Mouse (Mus musculus) thymus, postnatal 36 days (tissue): ENCODE results near the gene Ttc8.

Source experiments
- DNase-seq, 2 experiments: peaks; one replicate each; pipeline ENCODE4 v3.0.0; 2022; ENCODE audit warnings: mixed read lengths in 2 of 2

The Ttc8 gene

GRCm38 (mm10) chr12:98974157-98974804 is 53.9 kb downstream of the Ttc8 start:
- DNase-seq: no peak

- no peak for DNase-seq
These were observed 60.7 kb downstream of the Ttc8 start for GRCm38 (mm10) chr12:98981081-98981480.

- DNase-seq: no peak
These were observed 64.4 kb downstream of the Ttc8 start for GRCm38 (mm10) chr12:98984785-98985184.

- no peak for DNase-seq
These were observed 70.9 kb downstream of the Ttc8 start for GRCm38 (mm10) chr12:98991076-98991829.

DNA sequence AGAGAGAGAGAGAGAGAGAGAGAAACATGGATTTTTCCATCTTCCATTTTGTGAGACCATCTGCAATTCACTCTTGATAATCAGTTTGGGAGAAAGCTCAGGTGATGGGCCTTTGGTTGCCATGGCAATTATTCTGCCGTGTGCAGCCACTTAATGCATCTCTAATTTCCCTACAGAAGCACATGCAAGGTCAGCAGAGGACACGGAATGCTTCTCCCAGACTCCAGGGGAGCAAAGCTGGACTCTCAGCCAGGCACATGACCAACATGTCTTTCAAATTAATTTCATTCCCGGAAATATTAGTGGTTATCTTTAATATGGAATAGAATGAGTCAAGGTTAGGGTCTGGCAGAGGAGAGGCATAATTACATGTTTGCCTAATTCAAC is 71.4 kb downstream of the Ttc8 start:
- DNase-seq: no peak

DNA sequence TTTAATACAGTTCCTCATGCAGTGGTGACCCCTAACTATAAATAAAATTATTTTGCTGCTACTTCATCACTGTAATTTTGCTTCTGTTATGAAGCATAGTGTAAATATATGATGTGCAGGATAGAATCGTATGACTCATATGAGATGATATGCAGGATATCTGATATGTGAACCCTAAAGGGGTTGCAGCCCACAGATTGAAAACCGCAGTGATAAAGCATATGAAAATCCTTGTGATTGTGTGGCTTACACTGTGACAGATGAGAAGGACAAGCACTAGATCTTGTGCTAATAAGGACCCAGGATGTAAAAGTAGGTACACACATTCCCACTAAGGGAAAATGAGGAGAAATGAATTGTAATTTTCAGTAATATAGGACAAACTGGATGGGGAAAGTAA is 73.4 kb downstream of the Ttc8 start:
- no peak for DNase-seq

- DNase-seq: no peak
These were observed 74.0 kb downstream of the Ttc8 start for GRCm38 (mm10) chr12:98994366-98994765.

DNA sequence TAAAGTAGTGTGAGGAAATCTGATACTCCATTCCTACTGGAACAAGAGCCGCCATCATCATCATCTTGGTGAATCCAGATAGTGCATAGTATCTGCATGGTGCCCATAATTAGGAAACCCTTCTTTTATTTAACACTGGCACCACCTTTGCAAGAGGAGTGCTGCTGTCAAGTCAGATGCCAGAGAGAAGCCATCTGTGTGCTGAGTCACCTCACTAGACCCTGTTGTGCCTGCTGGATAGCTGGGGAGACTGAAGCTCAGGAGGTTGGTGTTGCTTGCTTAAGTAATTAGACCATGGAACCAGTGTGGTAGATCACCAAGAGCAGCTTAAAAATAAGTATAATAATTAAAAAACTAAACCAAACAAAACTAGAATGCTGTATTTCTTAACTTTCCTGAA is 75.5 kb downstream of the Ttc8 start:
- DNase-seq: no peak

DNA sequence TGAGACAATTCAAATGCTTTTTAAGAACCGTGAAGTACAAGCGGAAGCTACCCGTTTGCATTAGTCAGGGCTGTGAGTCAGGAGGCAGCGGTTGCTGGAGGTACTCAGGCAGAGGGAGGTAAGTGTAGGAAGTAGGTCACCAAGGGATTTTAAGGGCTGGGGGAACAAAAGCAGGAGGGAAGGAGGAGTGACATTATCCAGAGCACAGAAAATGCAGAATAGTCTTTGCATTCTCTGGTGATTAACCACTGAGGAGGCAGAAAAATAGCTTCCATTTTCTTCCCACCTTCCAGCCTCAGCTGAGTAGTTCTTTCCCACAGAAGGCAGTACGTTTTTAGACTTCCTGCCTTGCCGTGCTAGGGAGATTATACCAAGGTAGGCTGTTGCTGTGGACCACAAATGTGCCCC is 76.2 kb downstream of the Ttc8 start:
- peak; percentile 24 to 30 for DNase-seq

DNA sequence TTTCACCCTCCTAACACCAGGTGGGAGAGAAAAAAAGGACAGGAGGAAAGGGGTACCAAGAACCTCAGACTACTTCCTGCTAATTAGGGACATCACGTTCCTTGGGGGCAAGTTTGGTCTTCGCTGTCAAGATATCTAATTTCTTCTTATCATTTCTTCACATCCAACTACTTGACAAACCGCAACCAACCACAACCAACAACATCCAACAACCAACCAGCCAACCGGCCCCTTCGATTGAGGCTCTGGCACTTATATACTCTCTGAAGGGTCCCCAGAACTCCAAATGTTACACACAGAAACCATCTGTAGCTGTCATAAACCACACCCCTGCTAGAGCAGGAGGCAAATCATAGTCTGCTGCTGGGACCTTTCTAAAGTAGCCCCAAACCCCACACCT is 76.7 kb downstream of the Ttc8 start:
- DNase-seq: peak in 1 of 2 experiments; percentile 6

GRCm38 (mm10) chr12:98998662-98999428 is 78.5 kb downstream of the Ttc8 start:
- peak; percentile 13 to 35 for DNase-seq

GRCm38 (mm10) chr12:99000310-99000709 is 79.9 kb downstream of the Ttc8 start:
- no peak for DNase-seq

GRCm38 (mm10) chr12:99003046-99003445 is 82.7 kb downstream of the Ttc8 start:
- DNase-seq: no peak

- no peak for DNase-seq
These were observed 84.4 kb downstream of the Ttc8 start for GRCm38 (mm10) chr12:99004752-99005151.

DNA sequence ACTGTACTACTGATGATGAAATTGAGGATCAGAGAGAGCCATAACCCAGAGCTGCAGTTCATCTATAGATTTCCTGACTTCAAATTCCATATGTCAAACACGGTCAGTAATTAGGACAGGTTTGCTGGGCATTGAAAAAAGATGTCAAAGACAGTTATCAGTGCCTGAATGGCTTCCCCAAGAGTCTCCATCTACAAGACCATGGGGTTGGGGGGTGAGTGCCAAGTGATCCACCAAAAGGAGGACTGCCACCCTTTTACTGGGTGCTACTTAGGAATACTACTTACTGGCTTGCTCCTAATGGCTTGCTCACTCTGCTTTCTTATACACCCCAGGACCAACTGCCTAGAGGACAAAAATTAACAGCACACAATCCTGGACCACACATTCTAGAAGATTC is 88.4 kb downstream of the Ttc8 start:
- no peak for DNase-seq

GRCm38 (mm10) chr12:99009430-99009829 is 89.1 kb downstream of the Ttc8 start:
- no peak for DNase-seq

DNA sequence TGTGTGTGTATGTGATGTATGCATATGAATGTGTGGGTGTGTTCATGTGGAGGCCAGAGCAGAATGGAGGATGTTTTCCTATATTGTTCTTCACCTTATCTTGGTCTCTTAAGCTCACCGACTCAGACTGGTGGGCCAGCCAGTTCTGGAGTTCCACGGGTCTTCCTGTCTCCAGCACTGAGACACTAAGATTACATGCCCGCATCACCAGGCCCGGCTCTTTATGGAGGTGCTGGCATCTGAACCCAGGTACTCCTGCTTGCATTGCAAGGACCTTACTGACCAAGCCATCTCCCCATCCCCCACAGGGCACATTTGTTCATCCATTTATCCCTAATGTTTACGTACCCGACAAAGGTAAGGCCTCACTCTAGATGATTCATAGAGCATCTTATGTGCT is 89.7 kb downstream of the Ttc8 start:
- no peak for DNase-seq

GRCm38 (mm10) chr12:99011161-99011861 is 90.9 kb downstream of the Ttc8 start:
- DNase-seq: no peak

- DNase-seq: no peak
These were observed 95.5 kb downstream of the Ttc8 start for GRCm38 (mm10) chr12:99015870-99016269.

- no peak for DNase-seq
These were observed 104.1 kb downstream of the Ttc8 start for GRCm38 (mm10) chr12:99024430-99024960.

DNA sequence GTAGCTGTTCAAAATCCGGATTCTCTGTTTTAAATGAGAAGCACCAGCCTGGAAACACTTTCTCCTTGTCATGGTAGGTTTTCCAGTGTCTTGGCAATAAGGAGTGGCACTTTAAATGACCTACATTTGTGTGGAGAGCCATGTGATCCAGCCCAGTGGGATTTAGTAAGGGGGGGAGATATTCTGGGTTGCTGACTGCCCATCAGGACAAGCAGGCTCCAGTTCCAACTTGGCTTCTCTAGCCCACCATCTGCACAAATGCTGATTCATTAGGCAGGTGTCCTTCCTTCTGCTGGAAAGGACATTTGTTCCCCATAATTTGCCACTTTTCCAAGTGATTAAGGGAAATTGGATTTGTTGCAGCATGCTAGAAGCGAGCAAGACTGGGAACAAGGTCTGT is 105.9 kb downstream of the Ttc8 start:
- no peak for DNase-seq

DNA sequence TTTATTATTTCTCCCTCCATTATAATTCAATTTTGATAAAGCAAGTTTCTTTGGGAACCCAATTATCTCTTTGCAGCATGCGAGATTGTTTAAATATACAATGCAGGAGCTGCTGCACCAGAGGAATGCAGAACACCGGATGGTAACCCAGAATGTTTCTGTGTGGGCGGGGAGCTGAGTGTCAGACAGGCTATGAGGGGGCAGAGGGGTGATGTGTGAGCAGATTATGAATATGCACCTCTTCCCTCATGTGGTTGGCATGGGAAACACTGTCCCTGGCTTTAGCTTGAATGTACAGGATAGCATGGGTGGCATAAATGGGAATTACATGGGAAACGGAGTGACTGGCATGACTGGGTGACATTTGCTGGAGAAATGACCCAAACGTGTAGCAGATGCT is 108.3 kb downstream of the Ttc8 start:
- DNase-seq: no peak

GRCm38 (mm10) chr12:99030022-99030421 is 109.6 kb downstream of the Ttc8 start:
- no peak for DNase-seq
